Mouse (Mus musculus) intestine, embryonic 16.5 days (tissue): Measurements from ENCODE around the gene Cmah. TPM values are rescaled to one million over a fixed set of nuclear protein-coding genes. Genes with fewer than 3 reads are reported as not detected.
"Not testable (repeated sequence)": the region's sequence is repeated elsewhere in the genome, so short reads cannot be mapped to it uniquely, and the experiment has no call there.

Experiments used
- ATAC-seq: fragments of 200-750 bp; cut with Nextera tagmentation; 2 replicates; pipeline ENCODE4 v1.8.0; 2017; ENCODE audit warnings: moderate TSS enrichment, moderate library complexity
- H3K27ac ChIP-seq: fragments of 300-500 bp; sonication (generic); 2 replicates; pipeline ENCODE4 v1.5.1; 2014; ENCODE audit warnings: mild to moderate bottlenecking, low read length
- H3K27me3 ChIP-seq: fragments of 300-500 bp; sonication (generic); replicated peaks from 2 replicates; pipeline ENCODE4 v1.6.1; 2014; ENCODE audit warnings: low read length, control low read depth, mixed read lengths; ENCODE audit not compliant: control insufficient read depth, insufficient read depth
- H3K36me3 ChIP-seq: fragments of 300-500 bp; sonication (generic); 2 replicates; pipeline ENCODE4 v1.6.1; 2014; ENCODE audit warnings: low read length, control low read depth; ENCODE audit not compliant: control insufficient read depth, insufficient read depth
- H3K4me1 ChIP-seq: fragments of 300-500 bp; sonication (generic); 2 replicates; pipeline ENCODE4 v1.6.1; 2014; ENCODE audit warnings: low read length, control low read depth, mixed read lengths; ENCODE audit not compliant: control insufficient read depth, insufficient read depth
- H3K4me2 ChIP-seq: fragments of 300-500 bp; sonication (generic); 2 replicates; pipeline ENCODE4 v1.6.1; 2014; ENCODE audit warnings: low read depth, low read length, control low read depth
- H3K4me3 ChIP-seq: fragments of 300-500 bp; sonication (generic); 2 replicates; pipeline ENCODE4 v1.5.1; 2014; ENCODE audit warnings: mild to moderate bottlenecking, low read length
- H3K9ac ChIP-seq: fragments of 300-500 bp; sonication (generic); 2 replicates; pipeline ENCODE4 v1.6.1; 2014; ENCODE audit warnings: low read depth, low read length
- H3K9me3 ChIP-seq: fragments of 300-500 bp; sonication (generic); 2 replicates; pipeline ENCODE4 v1.6.1; 2016; ENCODE audit warnings: low read length, control low read depth; ENCODE audit not compliant: control insufficient read depth
- WGBS: fragments of 180-500 bp; shearing (Covaris S2); extraction: QIAGEN DNeasy Blood & Tissue Kit; methylation state at CpG from one replicate; pipeline ENCODE4 v1.1.7; 2014; 5-methylcytosine and 5-hydroxymethylcytosine counted together
- polyA plus RNA-seq: library from polyadenylated mRNA; unstranded; fragments of >200 nt; fragmentation: Nextera tagmentation; extraction: Ambion mirVana; gene quantifications from 2 replicates; pipeline ENCODE4 v1.2.1, GENCODE M21; 2015

Gene Cmah
- polyA plus RNA-seq, 1 experiment from 2014 or later = 0.27 TPM

GRCm38 (mm10) chr13:24374606-24375005 is 47.4 kb downstream of the Cmah start:
- not testable (repeated sequence) for H3K36me3 ChIP-seq, H3K27ac ChIP-seq, H3K27me3 ChIP-seq, ATAC-seq, H3K4me3 ChIP-seq, H3K9ac ChIP-seq, H3K4me2 ChIP-seq, H3K9me3 ChIP-seq, H3K4me1 ChIP-seq
- 77% methylated on average over 6 of the region's 6 CpGs for WGBS

- Histone ChIP-seq H3K27ac (no peak overlapping the region), H3K27me3 (no peaks in the 10 kb centered on the region), H3K4me1 (no peaks in the 10 kb centered on the region), H3K9me3 (no peaks in the 10 kb centered on the region), H3K4me2 (no peak overlapping the region), H3K4me3 (no peak overlapping the region), H3K36me3 (no peaks in the 10 kb centered on the region), H3K9ac (no peak overlapping the region)
- ATAC-seq = no peak
- WGBS = 66% methylated on average over 7 of the region's 7 CpGs
These were observed 48.4 kb downstream of the Cmah start for GRCm38 (mm10) chr13:24375320-24376203.

GRCm38 (mm10) chr13:24380713-24381112 is 53.5 kb downstream of the Cmah start:
- Histone ChIP-seq H3K4me1 (no peaks in the 10 kb centered on the region), H3K27ac (no peak overlapping the region), H3K27me3 (no peaks in the 10 kb centered on the region), H3K9me3 (no peaks in the 10 kb centered on the region), H3K4me2 (no peak overlapping the region), H3K4me3 (no peak overlapping the region), H3K36me3 (no peaks in the 10 kb centered on the region), H3K9ac (no peak overlapping the region)
- WGBS = 79% methylated on average over 6 of the region's 6 CpGs
- ATAC-seq = no peak

GRCm38 (mm10) chr13:24383885-24384284 is 56.7 kb downstream of the Cmah start:
- WGBS = 81% methylated on average over 3 of the region's 3 CpGs

GRCm38 (mm10) chr13:24391892-24392291 is 64.7 kb downstream of the Cmah start:
- Histone ChIP-seq H3K27ac (no peak overlapping the region), H3K4me1 (no peaks in the 10 kb centered on the region), H3K9ac (no peak overlapping the region), H3K4me2 (no peak overlapping the region), H3K27me3 (no peaks in the 10 kb centered on the region), H3K4me3 (no peak overlapping the region), H3K36me3 (no peaks in the 10 kb centered on the region), H3K9me3 (no peaks in the 10 kb centered on the region)
- no peak for ATAC-seq
- whole genome bisulfite sequencing = 65% methylated on average over 5 of the region's 5 CpGs

More at GRCm38 (mm10) chr13:24383885-24384284, 56.7 kb downstream of the Cmah start:
- Histone ChIP-seq H3K9ac (no peak overlapping the region), H3K36me3 (no peaks in the 10 kb centered on the region), H3K4me1 (no peaks in the 10 kb centered on the region), H3K9me3 (no peaks in the 10 kb centered on the region), H3K27me3 (no peaks in the 10 kb centered on the region), H3K27ac (no peak overlapping the region), H3K4me3 (no peak overlapping the region), H3K4me2 (no peak overlapping the region)
- no peak for ATAC-seq

GRCm38 (mm10) chr13:24392655-24393054 is 65.5 kb downstream of the Cmah start:
- Histone ChIP-seq H3K9ac (no peak overlapping the region), H3K27ac (no peak overlapping the region), H3K36me3 (no peaks in the 10 kb centered on the region), H3K4me3 (no peak overlapping the region), H3K4me2 (no peak overlapping the region), H3K4me1 (no peaks in the 10 kb centered on the region), H3K9me3 (no peaks in the 10 kb centered on the region), H3K27me3 (no peaks in the 10 kb centered on the region)
- 56% methylated on average over 4 of the region's 4 CpGs for WGBS
- no peak for ATAC-seq

GRCm38 (mm10) chr13:24393055-24393454 is 65.9 kb downstream of the Cmah start:
- H3K9me3 ChIP-seq = no peaks in the 10 kb centered on the region
- no peak overlapping the region for H3K27ac ChIP-seq
- ATAC-seq = no peak

GRCm38 (mm10) chr13:24395815-24396214 is 68.6 kb downstream of the Cmah start:
- no peak overlapping the region for H3K27ac ChIP-seq
- H3K4me2 ChIP-seq = no peak overlapping the region
- no peak overlapping the region for H3K9ac ChIP-seq
- no peaks in the 10 kb centered on the region for H3K9me3 ChIP-seq
- no peaks in the 10 kb centered on the region for H3K4me1 ChIP-seq
- H3K4me3 ChIP-seq = no peak overlapping the region
- no peaks in the 10 kb centered on the region for H3K27me3 ChIP-seq
- ATAC-seq = no peak
- no peaks in the 10 kb centered on the region for H3K36me3 ChIP-seq
- WGBS = 84% methylated on average over 4 of the region's 4 CpGs

More at GRCm38 (mm10) chr13:24393055-24393454, 65.9 kb downstream of the Cmah start:
- Histone ChIP-seq H3K4me2 (no peak overlapping the region), H3K4me3 (no peak overlapping the region), H3K9ac (no peak overlapping the region), H3K36me3 (no peaks in the 10 kb centered on the region), H3K27me3 (no peaks in the 10 kb centered on the region), H3K4me1 (no peaks in the 10 kb centered on the region)
- WGBS = 29% methylated on average over 4 of the region's 4 CpGs

GRCm38 (mm10) chr13:24397181-24397580 is 70.0 kb downstream of the Cmah start:
- H3K4me3 ChIP-seq = no peak overlapping the region
- H3K27ac ChIP-seq = no peak overlapping the region
- ATAC-seq = no peak
- H3K9me3 ChIP-seq = no peaks in the 10 kb centered on the region
- no peaks in the 10 kb centered on the region for H3K36me3 ChIP-seq
- 89% methylated on average over 3 of the region's 3 CpGs for WGBS
- H3K4me1 ChIP-seq = no peaks in the 10 kb centered on the region
- H3K9ac ChIP-seq = no peak overlapping the region
- no peaks in the 10 kb centered on the region for H3K27me3 ChIP-seq
- no peak overlapping the region for H3K4me2 ChIP-seq
